Mouse (Mus musculus) midbrain, embryonic 16.5 days (tissue): ENCODE measurements around the gene Rb1. TPM values are rescaled to one million over a fixed set of nuclear protein-coding genes. Genes with fewer than 3 reads are reported as not detected.

Experiments
- ATAC-seq: fragments of 200-750 bp; cut with Nextera tagmentation; 2 replicates; pipeline ENCODE4 v1.8.0; 2017; ENCODE audit warnings: moderate TSS enrichment
- H3K27ac ChIP-seq: fragments of 300-500 bp; sonication (generic); 2 replicates; pipeline ENCODE4 v1.5.1; 2014; ENCODE audit warnings: mild to moderate bottlenecking, low read length, mixed read lengths
- H3K27me3 ChIP-seq: fragments of 300-500 bp; sonication (generic); 2 replicates; pipeline ENCODE4 v1.6.1; 2014; ENCODE audit warnings: low read depth, low read length, mixed read lengths; ENCODE audit not compliant: control insufficient read depth, insufficient read depth
- H3K36me3 ChIP-seq: fragments of 300-500 bp; sonication (generic); 2 replicates; pipeline ENCODE4 v1.6.1; 2014; ENCODE audit warnings: mild to moderate bottlenecking, low read length, moderate library complexity, mixed read lengths; ENCODE audit not compliant: control insufficient read depth, insufficient read depth
- H3K4me1 ChIP-seq: fragments of 300-500 bp; sonication (generic); 2 replicates; pipeline ENCODE4 v1.6.1; 2014; ENCODE audit warnings: mild to moderate bottlenecking, low read length, mixed read lengths; ENCODE audit not compliant: control insufficient read depth, insufficient read depth
- H3K4me2 ChIP-seq: fragments of 300-500 bp; sonication (generic); 2 replicates; pipeline ENCODE4 v1.6.1; 2014; ENCODE audit warnings: mild to moderate bottlenecking, low read length, mixed read lengths
- H3K4me3 ChIP-seq: fragments of 300-500 bp; sonication (generic); 2 replicates; pipeline ENCODE4 v1.5.1; 2014; ENCODE audit warnings: low read depth, mild to moderate bottlenecking, low read length, moderate library complexity, mixed read lengths
- H3K9ac ChIP-seq: fragments of 300-500 bp; sonication (generic); 2 replicates; pipeline ENCODE4 v1.6.1; 2014; ENCODE audit warnings: low read depth, low read length, mixed read lengths
- H3K9me3 ChIP-seq: fragments of 300-500 bp; sonication (generic); replicated peaks from 2 replicates; pipeline ENCODE4 v1.6.1; 2014; ENCODE audit warnings: mild to moderate bottlenecking, low read length, mixed read lengths; ENCODE audit not compliant: control insufficient read depth, poor library complexity, severe bottlenecking
- WGBS: fragments of 180-500 bp; shearing (Covaris S2); extraction: QIAGEN DNeasy Blood & Tissue Kit; methylation state at CpG from one replicate; pipeline ENCODE4 v1.1.7; 2014; 5-methylcytosine and 5-hydroxymethylcytosine counted together
- polyA plus RNA-seq: library from polyadenylated mRNA; unstranded; fragments of >200 nt; fragmentation: Nextera tagmentation; extraction: Ambion mirVana; gene quantifications from 2 replicates; pipeline ENCODE4 v1.2.1, GENCODE M21; 2015

The Rb1 gene
- polyA plus RNA-seq, 1 experiment from 2014 or later, result 20.4 TPM

GRCm38 (mm10) chr14:73303193-73303592, 22.4 kb downstream of the Rb1 start:
- Histone ChIP-seq H3K4me1 (no peaks in the 10 kb centered on the region), H3K4me2 (no peak overlapping the region), H3K27ac (no peak overlapping the region), H3K36me3 (no peaks in the 10 kb centered on the region), H3K9me3 (no peaks in the 10 kb centered on the region), H3K9ac (no peak overlapping the region), H3K27me3 (no peaks in the 10 kb centered on the region), H3K4me3 (no peak overlapping the region)
- no peak for ATAC-seq
- 45% methylated on average over 3 of the region's 3 CpGs for WGBS

DNA sequence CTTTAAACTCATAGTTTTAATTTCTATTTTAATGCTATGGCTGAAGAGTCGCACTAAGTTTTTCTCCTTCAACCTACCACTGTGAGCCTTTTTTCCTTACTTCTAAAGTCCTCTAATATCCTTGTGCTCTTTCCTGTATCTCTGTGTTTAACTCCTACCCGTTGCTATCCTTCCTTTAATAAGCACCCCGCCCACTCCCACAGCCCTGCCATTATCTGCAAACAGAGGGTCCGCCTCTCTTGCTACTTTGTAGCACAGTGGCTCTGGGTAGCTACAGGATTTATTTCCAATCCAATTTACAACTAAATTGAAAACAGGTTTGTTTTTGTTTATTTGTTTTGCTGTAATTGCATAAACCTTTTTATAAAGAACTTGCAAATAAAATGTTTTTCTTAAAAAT, 23.8 kb downstream of the Rb1 start:
- H3K4me1 ChIP-seq, result no peaks in the 10 kb centered on the region
- no peak for ATAC-seq
- H3K4me2 ChIP-seq, result no peak overlapping the region
- no peak overlapping the region for H3K4me3 ChIP-seq
- H3K9ac ChIP-seq, result no peak overlapping the region
- H3K27ac ChIP-seq, result no peak overlapping the region
- no peaks in the 10 kb centered on the region for H3K9me3 ChIP-seq
- WGBS, result 76% methylated on average over 4 of the region's 4 CpGs
- no peaks in the 10 kb centered on the region for H3K36me3 ChIP-seq
- H3K27me3 ChIP-seq, result no peaks in the 10 kb centered on the region

- H3K4me2 ChIP-seq, result no peak overlapping the region
- no peaks in the 10 kb centered on the region for H3K4me1 ChIP-seq
- peaks cover 6% of the 10 kb centered on the region; the same call in 1 of the 2 replicates for H3K36me3 ChIP-seq
- H3K9ac ChIP-seq, result no peak overlapping the region
- no peak overlapping the region for H3K4me3 ChIP-seq
- H3K27me3 ChIP-seq, result no peaks in the 10 kb centered on the region
- WGBS, result 90% methylated on average over 2 of the region's 2 CpGs
- H3K27ac ChIP-seq, result no peak overlapping the region
- ATAC-seq, result no peak
- no peaks in the 10 kb centered on the region for H3K9me3 ChIP-seq
Observed at GRCm38 (mm10) chr14:73295512-73295911, 30.1 kb downstream of the Rb1 start.

- peaks cover 6% of the 10 kb centered on the region; the same call in 1 of the 2 replicates for H3K36me3 ChIP-seq
- no peak overlapping the region for H3K4me2 ChIP-seq
- no peaks in the 10 kb centered on the region for H3K27me3 ChIP-seq
- no peaks in the 10 kb centered on the region for H3K4me1 ChIP-seq
- no peak overlapping the region for H3K9ac ChIP-seq
- H3K4me3 ChIP-seq, result no peak overlapping the region
- no peak for ATAC-seq
- WGBS, result 96% methylated on average over 2 of the region's 2 CpGs
- H3K27ac ChIP-seq, result no peak overlapping the region
- no peaks in the 10 kb centered on the region for H3K9me3 ChIP-seq
Observed at GRCm38 (mm10) chr14:73293616-73294015, 32.0 kb downstream of the Rb1 start.

- Histone ChIP-seq H3K9me3 (no peaks in the 10 kb centered on the region), H3K36me3 (peaks cover 6% of the 10 kb centered on the region), H3K4me3 (no peak overlapping the region), H3K27ac (no peak overlapping the region), H3K4me2 (no peak overlapping the region), H3K9ac (no peak overlapping the region), H3K4me1 (no peaks in the 10 kb centered on the region), H3K27me3 (no peaks in the 10 kb centered on the region)
- 39% methylated on average over 1 of the region's 1 CpGs for WGBS
- no peak for ATAC-seq
Observed at GRCm38 (mm10) chr14:73292434-73292833, 33.2 kb downstream of the Rb1 start.

- Histone ChIP-seq H3K27me3 (no peaks in the 10 kb centered on the region), H3K9me3 (no peaks in the 10 kb centered on the region), H3K27ac (no peak overlapping the region), H3K9ac (no peak overlapping the region), H3K36me3 (no peaks in the 10 kb centered on the region; the same call in 1 of the 2 replicates), H3K4me3 (no peak overlapping the region), H3K4me1 (no peaks in the 10 kb centered on the region), H3K4me2 (no peak overlapping the region)
- 98% methylated on average over 2 of the region's 2 CpGs for WGBS
- ATAC-seq, result no peak
Observed at GRCm38 (mm10) chr14:73289915-73290314, 35.7 kb downstream of the Rb1 start.

- Histone ChIP-seq H3K4me2 (no peak overlapping the region), H3K9ac (no peak overlapping the region), H3K9me3 (no peaks in the 10 kb centered on the region), H3K27me3 (no peaks in the 10 kb centered on the region), H3K4me1 (no peaks in the 10 kb centered on the region), H3K4me3 (no peak overlapping the region), H3K27ac (no peak overlapping the region), H3K36me3 (peaks cover 5% of the 10 kb centered on the region; the same call in 1 of the 2 replicates)
- no peak for ATAC-seq
- WGBS, result 0% methylated on average over 1 of the region's 1 CpGs
Observed at GRCm38 (mm10) chr14:73280996-73281395, 44.6 kb downstream of the Rb1 start.

DNA sequence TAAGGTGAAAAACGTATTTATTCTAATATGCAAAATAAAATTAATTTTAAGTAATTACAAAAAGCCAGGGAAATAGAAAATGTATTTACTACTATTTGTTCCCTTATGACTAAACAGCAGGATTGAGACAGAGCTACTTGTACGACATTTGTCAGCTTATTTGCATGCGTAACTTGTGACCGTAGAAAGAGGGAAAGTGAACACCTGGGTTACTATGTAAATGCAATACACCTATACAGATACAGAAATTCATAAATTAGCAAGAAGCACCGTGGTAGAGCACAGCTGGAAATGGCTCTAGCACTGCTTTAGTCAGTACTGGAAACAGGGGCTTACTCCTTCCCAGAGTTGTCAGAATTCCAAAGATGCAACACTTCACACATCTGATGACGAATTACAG, 46.5 kb downstream of the Rb1 start:
- 87% methylated on average over 6 of the region's 6 CpGs for WGBS
- ATAC-seq, result no peak

GRCm38 (mm10) chr14:73271807-73272206, 53.8 kb downstream of the Rb1 start:
- no peaks in the 10 kb centered on the region for H3K4me1 ChIP-seq
- no peaks in the 10 kb centered on the region for H3K36me3 ChIP-seq
- 19% methylated on average over 5 of the region's 5 CpGs for WGBS
- H3K4me3 ChIP-seq, result no peak overlapping the region
- H3K9ac ChIP-seq, result no peak overlapping the region
- no peak overlapping the region for H3K27ac ChIP-seq
- ATAC-seq, result no peak
- no peaks in the 10 kb centered on the region for H3K27me3 ChIP-seq
- no peaks in the 10 kb centered on the region for H3K9me3 ChIP-seq
- H3K4me2 ChIP-seq, result no peak overlapping the region

More for the DNA sequence above, 46.5 kb downstream of the Rb1 start:
- Histone ChIP-seq H3K27me3 (no peaks in the 10 kb centered on the region), H3K4me3 (no peak overlapping the region), H3K27ac (no peak overlapping the region), H3K9ac (no peak overlapping the region), H3K36me3 (0 out of 2 replicates have a peak, but pooled peaks cover 2% of the 10 kb centered on the region), H3K4me2 (no peak overlapping the region), H3K4me1 (no peaks in the 10 kb centered on the region), H3K9me3 (no peaks in the 10 kb centered on the region)
